Mouse (Mus musculus): ENCODE results near the gene Gar1.

- TF ChIP-seq EP300 (IDR thresholded peaks at IDR 0.05; ENCODE audit: low read depth) (no peak), CTCF (IDR thresholded peaks at IDR 0.05; ENCODE audit: low read depth) (no peak)
Observed at GRCm38 (mm10) chr3:129846846-129847245, 15.7 kb upstream of the Gar1 start.
